Mouse (Mus musculus): Measurements from ENCODE around the gene Slc28a1.
"Not testable (repeated sequence)": the region's sequence is repeated elsewhere in the genome, so short reads cannot be mapped to it uniquely, and the experiment has no call there.

The Slc28a1 gene

DNA sequence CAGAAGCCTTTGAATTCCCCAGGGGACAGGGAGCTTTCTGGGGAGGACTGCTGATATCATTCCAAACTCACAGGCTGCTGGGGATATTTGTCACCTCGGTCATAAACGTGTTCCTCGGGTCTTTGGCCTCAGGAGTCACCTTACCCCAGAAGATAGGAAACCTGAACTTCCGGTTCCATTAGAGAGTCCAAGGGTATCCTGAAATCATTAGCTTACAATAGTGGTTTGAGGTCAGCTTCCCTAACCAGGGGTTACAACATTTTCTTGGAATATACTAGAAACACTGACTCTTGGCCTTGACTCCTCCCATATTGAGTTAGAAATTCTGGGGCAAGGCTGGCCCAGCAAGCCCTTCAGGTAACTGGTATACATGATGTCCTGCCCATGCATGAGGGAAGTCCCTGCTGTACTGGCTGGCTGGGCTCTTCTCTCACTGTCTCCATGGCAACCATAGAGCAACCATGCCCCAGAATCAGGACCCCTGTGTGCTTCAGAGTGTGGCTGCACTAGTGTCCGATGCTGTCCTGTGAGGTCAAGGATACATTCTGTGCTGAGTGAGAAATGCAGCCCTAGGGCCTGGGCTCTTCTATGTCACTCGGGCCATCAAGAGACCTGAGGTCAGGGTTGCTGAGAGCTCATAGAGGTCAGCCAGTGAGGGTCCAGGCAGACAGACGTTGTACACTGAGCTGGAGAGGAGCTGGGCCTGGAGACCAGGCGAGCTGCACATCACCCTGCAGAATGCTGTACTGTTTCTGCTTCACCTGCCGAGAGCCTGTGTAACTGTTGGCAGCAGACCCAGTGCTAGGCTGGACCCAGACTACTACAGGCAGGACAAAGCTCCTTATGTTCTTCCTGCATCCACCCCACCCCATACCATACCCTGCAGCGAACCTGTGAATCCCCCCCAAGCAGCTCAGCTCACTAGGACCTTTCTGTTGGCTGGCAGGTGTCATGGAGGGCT lies 10.9 kb downstream of the Slc28a1 start:
- DNase-seq (ENCODE audit: low spot score) = no peak

DNA sequence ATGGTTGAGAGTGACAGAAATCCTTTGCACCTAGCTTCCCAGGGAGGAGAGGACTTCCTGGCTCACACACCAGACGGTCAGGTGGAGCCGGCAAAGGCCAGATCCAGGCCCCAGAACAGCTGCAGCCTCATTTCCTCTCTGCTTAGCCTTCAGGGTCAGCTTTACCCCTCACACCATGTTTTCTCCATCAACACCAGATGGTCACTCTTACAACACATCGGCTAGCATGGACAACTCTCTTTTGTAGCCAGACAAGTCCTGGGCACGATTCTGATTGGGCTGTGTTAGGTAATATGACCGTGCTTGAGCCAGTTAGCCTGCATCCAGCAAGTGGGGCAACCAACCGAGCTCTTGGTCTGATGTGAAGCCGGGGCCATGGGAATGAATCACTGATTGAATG lies 17.3 kb downstream of the Slc28a1 start:
- DNase-seq (ENCODE audit: low spot score) = no peak

DNA sequence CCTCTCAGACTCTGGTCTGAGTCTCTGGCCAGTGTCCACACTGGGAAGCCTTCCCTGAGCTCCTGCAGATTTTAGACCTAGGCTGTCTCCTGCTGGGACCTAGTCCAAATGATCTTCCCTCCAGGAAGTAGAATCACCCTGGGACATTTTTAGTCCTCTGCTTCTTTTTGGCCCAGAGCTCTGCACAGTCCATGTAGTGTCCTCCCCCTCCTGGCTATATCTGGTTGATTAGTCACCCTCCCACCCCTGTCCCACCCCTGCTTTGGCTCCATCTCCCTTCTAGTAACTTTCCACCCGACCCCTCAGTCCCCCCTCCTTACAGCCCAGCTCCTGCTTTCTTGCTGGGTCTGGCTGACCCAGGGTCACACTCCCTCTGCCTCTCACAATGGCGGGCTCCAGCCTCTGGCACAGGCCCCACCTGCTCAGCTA lies 18.3 kb downstream of the Slc28a1 start:
- peak; percentile 68 for DNase-seq (ENCODE audit: low spot score)

DNA sequence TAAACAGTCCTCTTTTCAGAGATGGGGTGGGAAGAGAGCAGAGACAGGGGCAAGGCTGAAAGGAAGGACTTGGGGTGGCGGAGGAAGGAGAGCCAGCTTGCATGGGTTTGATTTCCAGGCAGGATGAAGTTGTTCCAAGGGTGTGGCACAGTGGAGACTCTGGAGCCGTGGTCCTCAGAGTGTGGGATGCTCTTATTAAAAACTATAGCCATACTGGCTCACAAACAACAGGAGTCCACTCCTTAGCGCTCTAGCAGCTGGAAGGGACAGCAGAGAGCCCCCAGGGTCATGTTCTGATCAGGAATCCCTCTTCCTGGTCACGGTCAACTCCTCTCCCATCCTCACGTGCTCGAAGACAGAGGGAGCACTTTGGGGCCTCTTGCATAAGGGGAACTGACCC lies 18.8 kb downstream of the Slc28a1 start:
- no peak for DNase-seq (ENCODE audit: low spot score)

DNA sequence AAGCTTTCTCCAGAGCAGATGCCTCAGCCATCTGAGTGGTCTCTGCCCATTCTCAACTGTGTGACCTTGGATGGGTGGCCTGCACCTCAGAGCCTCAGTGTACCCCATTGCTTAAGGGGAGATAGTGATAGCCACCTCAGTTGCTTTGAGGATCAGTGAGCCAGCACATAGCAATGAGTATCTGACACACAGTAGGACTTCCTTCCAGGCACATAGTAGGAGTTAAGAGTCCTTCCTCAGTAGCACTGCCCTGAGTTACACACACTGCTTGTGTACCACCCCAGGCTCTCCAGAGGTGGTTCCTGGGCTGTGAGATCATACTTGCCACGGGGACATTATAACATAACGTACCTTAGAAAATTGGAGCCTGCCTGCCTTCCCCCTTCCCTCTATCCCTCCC lies 19.3 kb downstream of the Slc28a1 start:
- no peak for DNase-seq (ENCODE audit: low spot score)

DNA sequence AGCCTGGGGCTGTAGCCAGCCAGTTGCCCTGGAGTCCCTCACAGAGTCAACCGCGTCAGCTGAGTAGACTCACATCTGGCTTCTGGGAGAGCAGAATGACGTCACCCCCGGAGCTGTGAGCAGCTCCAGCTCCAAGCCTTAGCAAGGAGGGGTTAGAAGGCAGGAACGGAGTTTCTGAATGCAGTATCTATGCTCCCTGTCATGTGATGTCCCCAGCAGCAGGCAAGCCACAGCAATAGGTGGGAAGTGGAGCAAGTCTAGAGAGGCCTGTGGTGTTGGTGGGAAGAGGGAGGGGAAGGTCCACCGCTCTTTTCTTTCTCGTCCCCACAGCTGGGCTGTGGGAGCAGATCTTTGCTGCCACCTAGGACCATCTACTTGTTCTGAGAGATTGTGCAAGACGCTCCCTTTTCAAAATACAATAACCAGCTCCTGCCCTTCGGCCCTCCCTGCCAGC lies 20.0 kb downstream of the Slc28a1 start:
- peak; percentile 68 for DNase-seq (ENCODE audit: low spot score)

DNA sequence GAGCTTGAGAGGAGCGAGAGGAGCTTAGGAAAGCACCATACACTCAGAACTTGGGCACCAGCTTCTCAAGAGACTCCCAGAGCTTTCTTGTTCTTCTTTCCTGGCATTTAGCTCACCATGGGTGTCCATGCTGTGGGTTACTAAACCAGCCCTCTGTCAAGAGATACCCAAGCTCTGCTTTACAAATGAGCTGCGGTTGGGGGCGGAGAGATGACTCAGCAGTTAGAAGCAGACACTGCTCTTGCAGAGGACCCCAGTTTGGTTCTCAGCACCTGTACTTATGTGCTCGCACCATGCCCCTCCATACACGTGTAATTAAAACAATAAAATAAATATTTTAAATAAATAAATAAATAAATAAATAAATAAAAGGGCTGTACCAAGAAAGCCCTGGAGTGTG lies 22.7 kb downstream of the Slc28a1 start:
- no peak for DNase-seq (ENCODE audit: low spot score)

DNA sequence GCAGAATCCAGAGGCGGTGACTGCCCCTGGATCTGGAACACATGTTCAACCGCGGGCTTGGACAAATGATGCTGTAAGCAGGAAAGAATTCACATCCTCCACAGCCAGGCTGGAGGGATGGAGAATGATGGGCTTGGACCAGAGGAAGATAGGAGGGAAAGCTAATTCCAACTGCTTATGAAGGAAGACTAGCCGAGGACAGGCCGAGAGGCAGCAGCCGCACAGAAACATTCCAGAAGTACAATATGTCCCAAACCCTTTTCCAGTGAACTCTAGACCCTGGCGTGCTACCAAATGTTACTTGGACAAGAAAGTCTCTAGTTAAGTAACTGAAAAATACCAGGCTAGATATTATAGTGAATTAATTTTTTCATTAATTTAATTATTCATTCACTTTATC lies 24.5 kb downstream of the Slc28a1 start:
- DNase-seq (ENCODE audit: low spot score) = no peak

DNA sequence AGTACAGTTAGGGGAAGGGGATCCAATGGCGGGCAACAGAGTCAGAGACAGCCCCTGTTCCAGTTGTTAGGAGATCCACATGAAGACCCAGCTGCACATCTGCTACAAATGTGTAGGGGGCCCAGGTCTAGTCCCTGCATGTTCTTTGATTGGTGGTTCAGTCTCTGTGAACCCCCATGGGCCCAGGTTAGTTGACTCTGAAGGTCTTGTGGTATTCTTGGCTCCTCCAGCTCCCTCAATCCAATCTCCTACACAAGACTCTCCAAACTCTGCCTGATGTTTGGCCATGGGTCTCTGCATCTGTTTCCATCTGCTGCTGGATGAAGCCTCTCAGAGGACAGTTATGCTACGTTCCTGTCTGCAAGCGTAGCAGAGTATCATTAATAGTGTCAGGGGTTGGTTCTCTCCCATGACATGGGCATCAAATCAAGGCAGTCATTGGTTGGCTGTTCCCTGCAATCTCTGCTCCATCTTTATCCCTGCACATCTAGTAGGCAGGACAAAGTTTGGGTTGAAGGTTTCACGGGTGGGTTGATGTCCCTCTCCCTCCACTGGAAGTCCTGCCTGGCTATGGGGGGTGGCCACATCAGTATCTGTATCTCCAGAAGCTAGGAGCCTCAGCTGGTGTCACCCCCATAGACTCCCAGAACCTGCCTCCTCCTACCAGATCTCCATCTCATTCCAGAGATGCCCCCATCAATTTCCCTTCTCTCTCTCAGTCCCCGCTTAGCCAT lies 25.2 kb downstream of the Slc28a1 start:
- DNase-seq (ENCODE audit: low spot score) = no peak

DNA sequence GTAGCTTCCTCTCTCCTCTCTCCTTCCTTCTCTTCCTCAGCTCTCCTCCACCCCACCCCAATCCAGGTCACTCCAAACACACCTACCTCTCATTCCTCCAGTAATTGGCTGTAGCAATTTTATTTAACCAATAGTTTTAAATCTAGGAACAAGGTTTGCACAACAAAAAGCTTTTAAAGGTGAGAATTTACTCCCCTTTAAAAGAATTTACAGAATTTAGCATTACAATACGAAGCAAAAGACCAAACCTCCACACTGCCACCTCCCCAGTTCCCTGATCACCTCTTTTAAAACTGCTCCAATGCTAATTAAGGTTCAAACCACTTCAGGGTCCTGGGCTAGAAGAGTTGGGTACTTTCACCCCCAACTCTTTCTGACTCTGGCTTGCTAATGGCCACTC lies 26.9 kb downstream of the Slc28a1 start:
- no peak for DNase-seq (ENCODE audit: low spot score)

DNA sequence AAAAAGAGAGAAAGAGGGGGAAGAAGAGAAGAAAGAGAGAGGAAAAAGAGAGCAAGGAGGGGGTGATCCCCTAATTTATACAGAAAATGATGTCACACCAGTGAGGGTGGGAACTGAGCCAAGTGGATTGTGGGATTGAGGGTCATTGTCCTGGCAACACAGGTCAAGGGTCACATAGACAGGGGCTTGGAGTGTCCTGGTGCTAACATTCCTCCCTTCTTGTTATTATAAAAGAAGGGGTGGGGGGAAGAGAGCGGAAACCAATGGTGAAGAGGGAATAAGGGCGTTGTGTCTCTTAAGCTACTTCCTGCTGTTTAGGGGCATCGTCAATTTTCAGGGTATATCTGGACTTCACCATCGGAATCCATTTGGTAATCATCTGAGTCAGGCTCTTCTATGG lies 28.5 kb downstream of the Slc28a1 start:
- not testable (repeated sequence) for DNase-seq (ENCODE audit: low spot score)

DNA sequence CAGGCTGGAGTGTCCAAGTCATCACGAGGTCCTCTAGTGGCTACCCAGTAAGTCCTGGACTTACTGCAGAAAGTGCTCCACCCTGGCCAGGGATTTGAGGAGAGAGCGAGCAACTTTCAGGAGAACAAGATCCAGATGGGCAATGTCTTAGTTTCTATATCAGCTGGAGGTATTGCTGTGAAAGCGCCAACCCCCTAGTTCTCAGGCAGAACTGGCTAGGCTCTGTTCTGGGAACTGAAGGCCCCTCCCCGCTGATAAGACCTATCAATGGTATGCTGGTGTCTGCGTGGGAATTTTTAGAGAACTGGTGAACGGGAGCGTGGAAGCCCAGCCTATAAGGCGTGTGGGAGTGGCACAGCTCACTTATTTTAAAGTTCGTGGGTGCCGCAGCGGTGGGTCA lies 35.2 kb downstream of the Slc28a1 start:
- DNase-seq (ENCODE audit: low spot score) = no peak

DNA sequence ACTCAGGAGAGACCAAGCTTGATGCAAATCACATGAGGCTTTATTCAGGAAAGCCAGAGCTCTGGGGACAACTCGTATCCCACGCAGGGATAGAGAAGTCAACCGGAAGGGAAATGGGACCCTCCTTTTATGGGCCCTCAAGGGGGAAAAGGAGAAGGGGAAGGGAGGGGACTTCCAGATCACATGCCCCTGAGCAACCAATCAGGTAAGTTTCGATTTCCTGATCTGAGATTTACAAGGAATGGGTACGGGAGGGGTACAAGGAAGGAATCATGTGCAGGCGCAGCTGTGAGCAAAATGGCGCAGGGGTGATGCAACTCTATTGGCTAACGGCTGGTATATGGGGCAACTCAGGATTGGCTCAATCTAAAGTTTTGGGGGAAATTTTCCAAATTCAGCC lies 36.6 kb downstream of the Slc28a1 start:
- DNase-seq (ENCODE audit: low spot score) = no peak

DNA sequence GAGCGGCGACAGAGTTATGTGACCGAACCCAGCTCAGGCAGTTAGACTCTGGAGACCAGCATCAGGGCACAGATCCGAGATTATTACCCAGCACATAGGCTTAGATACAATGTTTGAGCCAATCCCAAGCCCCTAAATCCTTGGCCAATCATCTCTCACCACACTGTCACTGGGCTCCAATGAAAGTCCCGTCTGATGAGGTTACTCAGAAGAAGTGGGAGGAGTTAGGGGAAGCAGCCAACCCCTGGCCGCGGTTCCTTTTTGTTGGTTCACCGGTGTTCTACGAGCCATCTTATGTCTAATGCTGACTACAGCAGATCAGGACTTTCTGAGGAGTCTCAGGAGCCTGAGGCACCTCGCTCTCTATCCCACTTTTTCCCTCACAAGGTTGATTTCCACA lies 37.7 kb downstream of the Slc28a1 start:
- no peak for DNase-seq (ENCODE audit: low spot score)

DNA sequence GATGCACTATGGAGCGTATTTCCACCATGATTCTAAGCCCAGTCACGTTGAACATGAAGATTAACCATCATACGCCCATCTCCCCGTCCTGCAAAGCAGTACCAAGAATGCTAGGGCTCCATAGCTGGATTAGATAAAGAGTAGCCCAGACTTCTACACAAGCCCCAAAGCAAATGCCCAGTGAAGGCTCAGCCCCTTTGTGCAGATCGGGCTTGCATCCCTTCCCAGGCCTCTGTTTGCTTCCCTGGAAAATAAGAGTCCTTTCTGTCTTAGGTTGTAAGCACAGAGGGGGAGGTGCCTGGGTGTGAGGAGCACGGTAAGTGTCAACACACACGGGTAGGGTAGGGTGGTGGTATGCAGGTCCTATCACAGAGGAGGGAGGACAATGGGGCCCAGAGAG lies 38.2 kb downstream of the Slc28a1 start:
- DNase-seq (ENCODE audit: low spot score) = no peak

DNA sequence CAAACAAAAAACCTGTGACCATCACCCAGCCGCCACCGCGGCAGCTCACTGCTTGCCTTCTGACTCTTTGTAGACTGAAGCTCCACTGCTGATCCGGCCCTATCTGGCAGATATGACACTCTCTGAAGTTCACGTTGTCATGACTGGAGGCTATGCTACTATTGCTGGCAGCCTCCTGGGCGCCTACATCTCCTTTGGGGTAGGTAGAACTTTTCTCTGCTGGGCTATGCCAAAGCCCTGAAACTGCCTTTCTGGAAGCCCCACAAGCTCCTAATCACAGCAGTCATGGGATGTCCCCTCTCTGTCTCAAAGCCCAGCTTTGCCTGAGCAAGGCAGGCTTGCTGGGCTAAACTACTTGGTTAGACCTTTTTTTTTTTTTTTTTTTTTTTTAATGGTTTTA lies 38.7 kb downstream of the Slc28a1 start:
- no peak for DNase-seq (ENCODE audit: low spot score)

DNA sequence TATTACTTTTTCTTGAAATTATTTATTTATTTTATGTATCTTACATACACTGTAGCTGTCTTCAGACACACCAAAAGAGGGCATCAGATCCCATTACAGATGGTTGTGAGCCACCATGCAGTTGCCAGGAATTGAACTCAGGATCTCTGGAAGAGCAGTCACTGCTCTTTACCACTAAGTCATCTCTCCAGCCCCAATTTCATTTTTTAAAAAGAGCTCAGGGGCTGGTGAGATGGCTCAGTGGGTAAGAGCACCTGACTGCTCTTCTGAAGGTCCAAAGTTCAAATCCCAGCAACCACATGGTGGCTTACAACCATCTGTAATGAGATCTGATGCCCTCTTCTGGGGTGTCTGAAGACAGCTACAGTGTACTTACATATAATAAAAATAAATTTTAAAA lies 39.6 kb downstream of the Slc28a1 start:
- DNase-seq (ENCODE audit: low spot score) = not testable (repeated sequence)

DNA sequence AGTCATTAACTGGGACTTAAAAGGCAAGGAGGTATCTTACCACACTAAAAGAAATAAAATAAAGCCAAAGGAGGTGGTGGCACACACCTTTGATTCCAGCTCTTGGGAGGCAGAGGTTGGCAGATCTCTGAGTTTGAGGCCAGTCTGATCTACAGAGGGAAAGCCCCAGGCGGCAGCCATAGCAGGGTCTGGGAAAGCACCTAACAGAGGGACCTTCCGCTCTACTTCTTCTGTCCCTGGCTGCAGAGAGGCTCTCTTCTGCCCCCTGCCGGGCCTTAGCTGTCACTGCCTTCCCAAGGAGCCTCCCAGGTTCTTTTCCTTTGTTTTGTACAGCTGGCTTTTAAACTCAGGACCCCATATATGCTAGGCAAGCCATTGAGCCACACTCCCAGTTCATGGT lies 40.4 kb downstream of the Slc28a1 start:
- no peak for DNase-seq (ENCODE audit: low spot score)

DNA sequence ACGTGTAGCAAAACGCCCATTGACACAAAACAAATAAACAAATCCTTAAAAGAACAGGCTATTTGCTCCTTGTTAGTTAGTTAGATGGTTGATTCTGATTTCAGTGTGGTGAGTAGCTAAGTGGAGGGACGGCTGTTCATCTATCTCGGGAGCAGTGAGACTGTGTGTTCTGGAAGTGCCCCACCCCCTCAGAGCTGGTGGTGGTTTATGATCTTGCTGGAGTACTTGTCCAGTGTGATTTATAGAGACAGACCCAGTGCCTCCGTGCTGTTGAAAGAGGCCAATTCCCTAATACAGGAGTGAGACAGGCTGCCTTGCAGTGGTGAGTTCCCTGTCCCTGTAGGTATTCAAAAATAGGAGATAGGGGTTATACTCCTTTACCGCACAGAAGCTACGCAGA lies 44.3 kb downstream of the Slc28a1 start:
- no peak for DNase-seq (ENCODE audit: low spot score)

DNA sequence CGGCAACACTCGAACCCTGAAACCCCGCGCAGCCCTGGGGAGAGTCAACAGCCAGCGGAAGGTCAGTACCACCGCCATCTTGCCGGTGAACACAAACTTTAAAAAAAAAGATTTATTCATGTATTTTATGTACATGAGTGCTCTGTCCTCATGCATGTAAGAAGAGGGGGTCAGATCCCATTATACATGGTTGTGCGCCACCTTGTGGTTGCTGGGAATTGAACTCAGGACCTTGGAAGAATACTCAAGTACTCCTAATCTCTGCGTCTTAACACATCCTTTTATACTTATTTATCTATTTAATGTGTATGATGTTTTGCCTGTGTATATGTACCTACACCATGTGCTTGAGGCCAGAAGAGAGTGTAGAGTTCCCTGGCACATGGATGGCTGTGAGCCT lies 47.1 kb downstream of the Slc28a1 start:
- DNase-seq (ENCODE audit: low spot score) = no peak

DNA sequence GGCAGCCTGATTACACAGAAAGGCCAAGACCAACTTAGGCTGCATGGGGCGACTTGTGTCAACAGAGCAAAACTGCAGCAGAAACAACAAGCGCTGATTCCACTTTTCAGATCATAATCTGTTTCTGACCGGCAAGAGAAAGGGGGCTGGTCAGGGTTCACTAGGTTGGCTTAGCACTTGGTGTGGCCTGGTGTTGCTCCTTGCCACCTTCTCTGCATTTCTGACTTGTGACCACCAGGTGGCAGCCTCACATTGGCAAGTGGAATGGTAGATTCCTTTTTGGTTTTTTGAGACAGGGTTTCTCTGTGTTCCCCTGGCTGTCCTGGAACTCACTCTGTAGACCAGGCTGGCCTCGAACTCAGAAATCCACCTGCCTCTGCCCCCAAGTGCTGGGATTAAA lies 47.7 kb downstream of the Slc28a1 start:
- DNase-seq (ENCODE audit: low spot score) = peak; percentile 32

DNA sequence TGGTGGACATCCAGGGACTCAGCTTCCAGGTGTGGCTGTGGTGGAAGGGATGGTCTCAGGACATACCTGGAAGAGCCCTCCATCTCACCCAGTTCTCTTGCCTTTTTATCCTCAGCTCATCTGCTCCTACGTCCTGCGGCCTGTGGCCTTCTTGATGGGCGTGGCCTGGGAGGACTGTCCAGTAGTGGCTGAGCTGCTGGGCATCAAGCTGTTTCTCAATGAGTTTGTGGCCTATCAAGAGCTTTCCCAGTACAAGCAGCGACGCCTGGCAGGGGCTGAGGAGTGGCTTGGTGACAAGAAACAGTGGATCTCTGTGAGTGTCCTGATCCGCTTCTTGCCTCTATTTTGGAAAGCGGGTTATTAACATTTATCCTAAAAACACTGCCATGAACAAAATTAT lies 49.8 kb downstream of the Slc28a1 start:
- no peak for DNase-seq (ENCODE audit: low spot score)

DNA sequence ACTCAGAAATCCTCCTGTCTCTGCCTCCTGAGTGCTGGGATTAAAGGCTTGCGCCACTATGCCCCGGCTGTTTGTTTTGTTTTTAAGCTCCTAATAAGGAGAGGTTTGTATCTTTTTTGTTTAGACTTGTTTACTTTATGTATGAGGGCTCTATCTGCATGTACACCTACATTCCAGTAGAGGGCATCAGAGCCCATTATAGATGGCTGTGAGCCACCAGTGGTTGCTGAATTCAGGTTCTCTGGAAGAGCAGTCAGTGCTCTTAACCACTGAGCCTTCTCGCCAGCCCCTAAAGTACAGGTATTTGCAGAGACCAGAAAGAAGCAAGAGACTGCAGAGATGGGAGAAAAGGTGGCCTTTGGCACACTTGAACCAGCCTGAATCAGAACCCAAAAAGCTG lies 52.5 kb downstream of the Slc28a1 start:
- DNase-seq (ENCODE audit: low spot score) = no peak

Measured in ovary, adult 18-20 months (tissue).